Mouse (Mus musculus) kidney, adult 2 months (tissue): ENCODE measurements around the gene Npm3.

ENCODE experiments used
- CTCF ChIP-seq: fragments of 200-500 bp; conservative IDR thresholded peaks from 2 replicates; pipeline ENCODE4 v1.5.1; 2011; ENCODE audit warnings: low read depth, mild to moderate bottlenecking, control low read depth, low read length, moderate library complexity, mixed read lengths; ENCODE audit not compliant: insufficient read depth, insufficient read length
- POLR2A ChIP-seq: fragments of 200-500 bp; IDR thresholded peaks from one replicate; pipeline ENCODE4 v1.6.1; 2011; ENCODE audit warnings: low read depth, low read length, control low read depth

- no peak for TF ChIP-seq POLR2A
- TF ChIP-seq CTCF: no peak
Observed at GRCm38 (mm10) chr19:45748691-45749242, 624 bp downstream of the Npm3 start.
